ENCODE assay signal across 22 mouse cellular contexts in the genomic region with DNA sequence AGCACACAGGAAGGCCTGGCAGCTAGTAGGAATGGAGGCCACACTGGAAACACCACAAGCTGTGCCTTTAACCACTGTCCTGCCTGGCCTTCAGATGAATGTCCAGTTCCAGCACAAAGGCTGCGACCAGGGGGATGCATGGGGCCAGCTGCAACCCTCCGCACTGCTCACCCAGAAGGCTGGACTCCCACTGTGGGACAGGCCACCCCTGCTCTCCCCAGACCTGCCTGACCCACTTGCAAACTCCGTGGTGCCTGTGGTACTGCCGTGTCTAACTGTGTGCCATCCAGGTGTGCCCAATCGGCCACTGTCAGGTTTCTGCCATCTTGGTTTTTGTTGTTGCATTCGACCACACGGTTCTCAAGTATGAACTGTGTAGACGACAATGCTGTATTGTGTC.
DNase-seq lines count a peak whose midpoint lies in the region; TF ChIP-seq lines count a peak whose summit lies in the region.
"Had no signal": no experiment of that assay in that cellular context is flagged by ENCODE, and none has a peak within 500 bp of the region (broad histone marks: within the 10 kb centered on the region; RNA-seq: fewer than 3 reads in every experiment).

No protein-coding gene starts in this region.

- TF ChIP-seq POLR2A in heart, adult 2 months (IDR thresholded peaks at IDR 0.05; ENCODE audit: insufficient read depth, low read depth, low read length), result no peak
- no peak for TF ChIP-seq POLR2A in thymus, adult 2 months (IDR thresholded peaks at IDR 0.05; ENCODE audit: control insufficient read depth, extremely low read depth, insufficient read depth, low read length, poor library complexity)

- TF ChIP-seq EP300 in heart, adult 2 months (IDR thresholded peaks at IDR 0.05; ENCODE audit: insufficient read depth, low read depth, low read length), result no peak

- H3K36me3 ChIP-seq in heart, adult 2 months (ENCODE audit: control insufficient read depth, insufficient read depth, low read length), result no peaks in the 10 kb centered on the region
- H3K36me3 ChIP-seq in thymus, adult 2 months (ENCODE audit: control insufficient read depth, insufficient read depth, low read length), result no peaks in the 10 kb centered on the region
- H3K36me3 ChIP-seq: embryonic facial prominence, embryonic 15.5 days; liver, embryonic 13.5 days; midbrain, embryonic 12.5 days; neural tube, embryonic 15.5 days had no signal

- H3K27ac ChIP-seq in heart, adult 2 months, result no peak overlapping the region
- H3K27ac ChIP-seq in thymus, adult 2 months (ENCODE audit: control insufficient read depth, insufficient read depth, low read length), result no peak overlapping the region
- H3K27ac ChIP-seq: embryonic facial prominence, embryonic 15.5 days; heart, embryonic 15.5 days; hindbrain, postnatal 0 days; liver, embryonic 13.5 days; midbrain, embryonic 12.5 days; neural tube, embryonic 15.5 days had no signal

- intact Hi-C loops in heart, adult 2 months (cut with DNase I), result no loop called here

- H3K79me2 ChIP-seq in heart, adult 2 months (replicated peaks; ENCODE audit: control insufficient read depth, insufficient read depth, low read length), result no peaks in the 10 kb centered on the region

- WGBS in heart, adult 2 months, result 94% methylated on average over 8 of the region's 8 CpGs
- WGBS in thymus, adult 2 months, result 97% methylated on average over 8 of the region's 8 CpGs

- peaks cover 4% of the 10 kb centered on the region for H3K4me1 ChIP-seq in heart, adult 2 months (ENCODE audit: control insufficient read depth, insufficient read depth, low read length)
- H3K4me1 ChIP-seq in thymus, adult 2 months (replicated peaks; ENCODE audit: control insufficient read depth, insufficient read depth, low read length), result 0 out of 2 replicates have a peak, but pooled peaks cover 3% of the 10 kb centered on the region
- H3K4me1 ChIP-seq: midbrain, embryonic 12.5 days had no signal

- H3K4me3 ChIP-seq in heart, adult 2 months, result no peak overlapping the region
- no peak overlapping the region for H3K4me3 ChIP-seq in thymus, adult 2 months (ENCODE audit: control insufficient read depth, insufficient read depth, low read length)
- H3K4me3 ChIP-seq: embryonic facial prominence, embryonic 15.5 days; heart, embryonic 15.5 days; liver, embryonic 13.5 days; midbrain, embryonic 12.5 days; neural tube, embryonic 15.5 days had no signal

- no peak overlapping the region for H3K9ac ChIP-seq in heart, adult 2 months (ENCODE audit: low read depth, low read length)
- H3K9ac ChIP-seq: embryonic facial prominence, embryonic 15.5 days; forebrain, postnatal 0 days; heart, embryonic 15.5 days; liver, embryonic 13.5 days; midbrain, embryonic 12.5 days; neural tube, embryonic 15.5 days had no signal

- TF ChIP-seq CTCF in heart, adult 2 months (IDR thresholded peaks at IDR 0.05), result no peak
- TF ChIP-seq CTCF in thymus, adult 2 months (IDR thresholded peaks at IDR 0.05; ENCODE audit: borderline replicate concordance, control insufficient read depth, extremely low read depth, insufficient read depth, low read length, poor library complexity), result no peak

- no peaks in the 10 kb centered on the region for H3K27me3 ChIP-seq in heart, adult 2 months (ENCODE audit: control insufficient read depth, insufficient read depth, low read length)
- H3K27me3 ChIP-seq in thymus, adult 2 months (ENCODE audit: control insufficient read depth, insufficient read depth, low read length), result no peaks in the 10 kb centered on the region
- H3K27me3 ChIP-seq: embryonic facial prominence, embryonic 15.5 days; heart, embryonic 15.5 days; liver, embryonic 13.5 days; midbrain, embryonic 12.5 days; neural tube, embryonic 15.5 days had no signal

- DNase-seq in heart, adult 2 months, result peak; percentile 2 to 25
- DNase-seq in heart, adult 9 months (ENCODE audit: low spot score in 2 of 2), result no peak
- peak; percentile 10 for DNase-seq in kidney, adult 18-20 months
- DNase-seq in kidney, postnatal 14 days, result no peak
- peak; percentile 0 for DNase-seq in thymus, adult 2 months
- DNase-seq in thymus, postnatal 10 days (ENCODE audit: low spot score in 2 of 2), result no peak
- no peak for DNase-seq in embryo, embryonic 9.5 days (ENCODE audit: extremely low spot score)
- DNase-seq: cerebellum, adult 8-10 months; cerebellum, postnatal 36 days; embryo, embryonic 11 days; forebrain, postnatal 0 days; kidney, adult 11 months; layer of hippocampus, adult 9-11 months; liver, embryonic 13.5 days; lung, adult 2 months; lung, postnatal 14 days; thymus, postnatal 36 days had no signal

Comparison
In these comparisons a context has a peak if more than half of its experiments do, and no peak if none do; other contexts are left out.
1. DNase-seq: peak in heart, adult 2 months (2 of 2), kidney, adult 18-20 months (single experiment) and thymus, adult 2 months (single experiment); none in heart, adult 9 months (0 of 2), kidney, postnatal 14 days (single experiment), thymus, postnatal 10 days (0 of 2) and embryo, embryonic 9.5 days (single experiment).